Mouse (Mus musculus) activated CD4-positive, CD25-positive, alpha-beta regulatory T cell, adult 4 months (primary cell): ENCODE measurements around the gene Gins2. TPM values are rescaled to one million over a fixed set of nuclear protein-coding genes. Genes with fewer than 3 reads are reported as not detected.

Experiments used
- ATAC-seq: one replicate; pipeline ENCODE4 v1.8.0; 2017
- polyA plus RNA-seq, 2 experiments: library from polyadenylated mRNA; unstranded; fragments of 100-300 nt; shearing (Covaris generic); gene quantifications; one replicate each; pipeline ENCODE4 v1.2.1; 2017

Gene Gins2
- polyA plus RNA-seq, 2 experiments from 2014 or later = 19.3 to 30.4 TPM

GRCm38 (mm10) chr8:120544155-120544554 is 44.9 kb downstream of the Gins2 start:
- ATAC-seq = peak; percentile 73

- ATAC-seq = no peak
Measured at GRCm38 (mm10) chr8:120543416-120544055, 45.6 kb downstream of the Gins2 start.

DNA sequence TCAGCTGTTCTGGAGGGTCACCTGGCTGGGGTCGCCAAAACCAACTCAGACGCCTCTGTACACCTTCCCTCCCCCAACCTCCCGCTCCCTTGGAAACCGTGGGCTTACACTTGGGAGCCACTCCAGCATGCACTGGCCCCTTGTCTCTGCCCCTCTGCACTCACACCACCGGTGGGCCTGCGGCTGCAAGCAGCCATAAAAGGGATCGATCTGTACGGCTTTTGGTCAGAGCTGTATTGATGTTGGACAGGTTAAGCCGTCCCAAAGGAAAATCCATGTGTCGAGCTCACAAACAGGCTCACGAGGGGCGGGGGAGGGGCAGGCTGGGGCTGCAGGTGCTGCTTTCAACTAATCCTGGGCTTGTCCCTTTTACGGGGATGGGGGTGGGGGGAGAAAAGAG is 46.1 kb downstream of the Gins2 start:
- ATAC-seq = no peak

DNA sequence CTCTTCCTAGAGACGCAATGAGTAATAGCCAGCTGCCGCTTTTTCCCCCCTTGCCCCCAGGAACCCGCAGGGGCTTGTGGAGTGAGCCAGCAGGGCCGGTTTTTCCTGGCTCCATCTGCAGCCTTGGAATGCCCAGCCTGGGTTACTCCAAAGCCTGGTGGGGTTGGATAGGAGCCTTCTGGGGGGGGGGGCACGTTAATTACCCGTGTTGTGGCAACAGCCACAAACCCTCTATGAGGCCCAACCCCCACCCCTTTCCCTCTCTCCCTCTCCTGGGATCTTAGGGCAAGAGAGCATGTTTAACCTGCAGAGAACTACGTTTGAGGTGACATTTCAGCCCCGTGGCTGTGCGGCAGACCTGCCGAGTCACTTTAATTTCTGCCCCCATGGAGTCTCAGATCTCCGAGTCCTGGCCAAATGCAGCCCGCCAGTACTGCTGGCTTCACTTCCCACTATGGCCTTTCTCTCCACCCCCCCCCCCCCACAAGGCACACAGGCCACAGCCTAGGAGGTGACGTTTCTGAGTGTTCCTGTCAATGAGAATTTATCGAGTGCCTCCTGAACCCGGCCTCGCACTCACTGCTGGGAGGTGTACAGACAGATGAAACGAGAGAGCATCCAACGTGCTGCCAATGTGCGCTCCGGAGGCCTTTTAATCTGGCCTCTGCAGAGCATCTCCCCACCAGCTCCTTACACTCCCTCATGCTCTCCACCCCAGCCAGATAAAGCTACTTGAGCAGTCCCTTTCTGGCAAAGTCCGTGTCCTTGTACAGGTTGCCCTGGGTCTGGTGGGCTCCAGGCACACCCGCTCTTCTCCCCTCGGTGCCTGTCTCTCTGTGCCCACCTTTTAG is 49.1 kb downstream of the Gins2 start:
- ATAC-seq = no peak

DNA sequence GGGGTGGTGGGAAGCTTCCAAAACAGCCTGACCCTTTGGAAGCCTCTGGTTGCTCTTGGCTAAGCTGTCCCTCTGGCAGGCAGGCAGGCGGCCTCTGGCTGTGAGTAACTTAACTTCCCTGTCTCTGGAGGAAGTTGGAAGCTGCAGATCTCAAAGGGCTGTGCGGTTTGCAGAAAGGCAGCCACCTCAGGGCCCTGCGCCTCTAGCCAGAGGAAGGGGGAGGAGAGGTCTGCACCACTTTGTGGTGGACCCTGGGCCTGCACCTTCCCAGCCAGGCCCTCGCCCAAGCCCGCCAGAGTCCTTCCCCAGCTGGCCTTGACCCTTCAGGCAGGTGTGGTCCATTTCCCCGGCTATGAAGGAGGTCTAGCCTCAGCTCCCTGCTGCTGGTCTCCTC is 49.7 kb downstream of the Gins2 start:
- ATAC-seq = no peak

GRCm38 (mm10) chr8:120538397-120539240 is 50.5 kb downstream of the Gins2 start:
- ATAC-seq = peak; percentile 80

DNA sequence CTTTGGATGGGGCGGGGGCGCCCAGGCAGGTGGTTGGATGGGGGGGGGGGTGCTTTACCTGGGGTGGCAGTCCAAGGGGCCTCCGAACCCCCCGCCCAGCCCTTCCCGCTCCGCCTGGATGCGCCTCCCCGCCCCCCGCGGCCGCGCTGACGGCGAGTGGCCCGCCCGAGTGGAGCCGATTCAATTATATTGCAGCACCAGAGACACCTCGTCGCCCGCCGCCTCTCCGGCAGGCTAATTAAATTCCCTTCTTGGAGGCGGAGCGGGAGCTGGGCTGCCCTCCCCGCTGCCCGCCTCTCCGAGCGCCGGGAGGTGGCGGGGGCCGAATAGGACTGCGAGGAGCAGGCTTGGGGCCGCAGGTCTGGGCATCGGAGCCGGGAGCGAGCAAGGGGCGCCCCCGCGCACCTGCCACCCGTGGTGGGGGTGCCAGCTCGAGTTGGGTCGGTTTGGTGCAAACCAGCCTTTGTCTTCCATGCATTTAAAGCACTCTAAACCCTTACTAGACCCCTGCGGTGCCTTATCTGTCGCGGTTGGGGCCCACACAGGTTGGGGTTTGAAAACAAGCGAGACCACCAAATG is 51.2 kb downstream of the Gins2 start:
- no peak for ATAC-seq

GRCm38 (mm10) chr8:120537207-120537817 is 51.8 kb downstream of the Gins2 start:
- peak; percentile 57 for ATAC-seq

DNA sequence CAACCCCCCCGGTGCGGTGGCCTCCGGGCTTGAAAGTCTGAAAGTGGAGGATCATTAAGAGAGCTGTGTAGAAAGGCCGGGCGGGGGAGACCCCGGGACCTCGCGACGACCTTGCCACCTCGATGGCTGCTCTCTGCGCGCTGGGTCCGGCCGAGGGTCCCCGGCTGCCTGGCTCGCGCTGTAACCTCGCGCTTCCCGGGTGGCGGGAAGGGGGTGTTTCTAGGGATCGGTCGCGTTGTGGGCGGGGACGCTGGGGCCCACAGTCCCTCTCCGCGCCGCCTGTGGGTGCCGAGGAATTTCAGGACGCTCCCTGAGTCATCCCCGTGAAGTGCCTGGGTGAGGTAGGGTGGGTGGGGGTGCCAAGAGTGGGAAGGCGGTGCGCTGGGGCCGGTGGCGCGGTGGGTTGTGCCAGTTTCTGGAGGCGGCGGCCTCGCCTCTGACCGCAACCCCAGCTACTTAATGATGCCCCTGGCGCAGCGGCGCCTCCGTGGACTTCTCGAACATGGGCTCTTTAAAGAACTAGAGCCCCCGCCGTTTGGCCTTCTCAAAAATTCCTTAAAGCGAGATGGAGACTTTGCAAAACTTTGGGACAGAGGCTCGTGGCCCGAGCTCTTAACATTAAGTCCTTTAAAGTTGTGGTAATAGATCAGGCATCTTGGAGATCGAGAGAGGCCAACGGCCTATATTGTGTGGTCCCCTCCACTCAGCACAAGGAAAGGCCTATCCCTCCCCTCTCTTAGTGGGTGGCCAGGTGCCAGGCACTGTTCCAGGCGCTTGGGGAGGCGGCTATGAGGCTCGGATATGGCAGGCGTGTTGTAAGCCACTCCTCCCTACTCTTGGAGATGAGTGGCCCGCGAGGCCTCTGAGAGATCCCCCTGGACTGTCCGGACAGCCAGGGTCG is 52.5 kb downstream of the Gins2 start:
- peak; percentile 20 for ATAC-seq

DNA sequence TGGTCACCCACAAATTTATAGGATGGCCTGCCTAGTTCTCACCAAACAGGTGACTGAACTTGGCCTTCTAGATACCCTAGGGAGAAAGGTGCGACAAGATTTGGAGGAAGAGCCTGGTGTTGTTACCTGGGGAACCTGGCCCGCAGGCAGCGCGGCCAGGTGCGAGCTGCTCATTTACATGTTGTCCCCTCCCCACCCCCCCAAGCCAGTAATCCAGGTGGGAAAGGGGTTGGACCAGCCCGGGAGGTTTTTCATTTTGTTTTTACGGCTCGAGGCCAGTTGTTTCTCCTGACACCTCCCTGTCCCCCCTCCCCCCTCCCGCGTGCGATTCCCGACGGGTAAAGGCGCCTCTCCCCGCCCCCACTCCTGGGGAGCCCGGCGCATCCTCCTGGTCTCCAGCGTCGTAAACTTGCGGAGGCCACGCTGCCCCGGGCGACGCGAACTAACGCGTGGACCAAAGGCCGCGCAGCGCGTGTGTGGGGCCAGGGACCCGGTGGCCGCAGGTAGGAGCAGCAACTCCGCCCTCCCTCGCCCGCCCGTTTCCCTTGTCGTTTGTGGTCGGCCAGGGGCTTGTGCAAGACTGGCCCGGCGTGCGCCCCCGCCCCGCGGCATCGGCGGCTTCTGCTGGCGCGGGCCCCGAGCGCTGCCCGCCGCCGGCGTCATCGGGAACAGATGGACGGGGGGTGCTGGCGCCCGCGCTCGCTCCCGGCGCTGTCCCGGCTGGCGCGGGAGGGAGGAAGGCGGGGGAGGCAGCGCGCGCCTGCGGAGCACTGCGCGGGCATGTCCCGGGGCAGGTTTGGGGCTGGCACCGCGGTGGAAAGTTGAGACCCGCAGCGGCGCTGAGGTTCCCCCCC is 53.4 kb downstream of the Gins2 start:
- ATAC-seq = no peak

GRCm38 (mm10) chr8:120534504-120535368 is 54.4 kb downstream of the Gins2 start:
- ATAC-seq = no peak

- no peak for ATAC-seq
Measured at GRCm38 (mm10) chr8:120534080-120534479, 55.0 kb downstream of the Gins2 start.

- no peak for ATAC-seq
Measured at GRCm38 (mm10) chr8:120533380-120533779, 55.7 kb downstream of the Gins2 start.

GRCm38 (mm10) chr8:120532517-120533215 is 56.4 kb downstream of the Gins2 start:
- no peak for ATAC-seq

DNA sequence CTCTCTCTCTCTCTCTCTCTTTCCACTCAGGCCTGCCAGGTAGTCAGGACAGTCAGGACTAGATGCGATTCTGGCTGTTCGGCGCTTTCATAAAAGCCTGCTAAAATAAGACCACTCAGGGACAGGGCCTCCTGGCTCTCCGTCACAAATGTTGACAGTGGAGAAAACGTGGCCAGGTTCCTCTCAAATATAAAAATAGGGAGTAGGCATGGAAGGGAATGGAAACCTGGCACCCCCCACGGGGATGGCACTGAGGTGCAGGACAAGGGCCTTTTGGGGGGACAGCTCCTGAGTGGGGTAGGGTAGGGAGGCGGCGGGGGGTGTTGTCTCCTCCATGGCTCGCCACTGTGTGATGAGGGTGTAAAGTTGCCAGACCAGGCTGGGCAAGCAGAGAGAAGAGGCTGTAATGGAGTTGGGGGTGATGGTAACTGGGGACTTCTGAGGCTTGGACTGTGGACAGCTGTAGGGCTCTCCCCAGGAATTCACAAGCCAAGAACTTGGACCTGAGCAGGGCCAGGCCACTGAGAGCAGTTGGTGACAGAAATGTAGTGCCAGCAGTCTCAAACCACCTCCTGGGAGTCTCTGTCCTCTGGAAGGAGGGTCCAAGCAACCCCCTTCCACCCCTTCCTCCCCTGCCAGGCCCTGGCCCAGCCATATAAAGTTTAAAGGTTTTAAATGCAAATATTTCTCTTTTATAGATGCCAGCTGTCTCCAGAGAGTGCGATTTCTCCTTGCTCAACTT is 57.2 kb downstream of the Gins2 start:
- no peak for ATAC-seq

- ATAC-seq = no peak
Measured at GRCm38 (mm10) chr8:120530954-120531656, 58.0 kb downstream of the Gins2 start.

- no peak for ATAC-seq
Measured at GRCm38 (mm10) chr8:120529226-120529625, 59.9 kb downstream of the Gins2 start.
